Mouse (Mus musculus) liver, postnatal 0 days (tissue): ENCODE measurements around the gene Col12a1.

Experiments used
- CTCF ChIP-seq: sonication (generic); IDR thresholded peaks from 2 replicates; pipeline ENCODE4 v1.5.1; 2016; ENCODE audit warnings: antibody characterized with exemption, low read depth
- EP300 ChIP-seq: IDR thresholded peaks from 2 replicates; pipeline ENCODE4 v1.6.1; 2016; ENCODE audit warnings: antibody characterized with exemption, low read depth, mild to moderate bottlenecking

DNA sequence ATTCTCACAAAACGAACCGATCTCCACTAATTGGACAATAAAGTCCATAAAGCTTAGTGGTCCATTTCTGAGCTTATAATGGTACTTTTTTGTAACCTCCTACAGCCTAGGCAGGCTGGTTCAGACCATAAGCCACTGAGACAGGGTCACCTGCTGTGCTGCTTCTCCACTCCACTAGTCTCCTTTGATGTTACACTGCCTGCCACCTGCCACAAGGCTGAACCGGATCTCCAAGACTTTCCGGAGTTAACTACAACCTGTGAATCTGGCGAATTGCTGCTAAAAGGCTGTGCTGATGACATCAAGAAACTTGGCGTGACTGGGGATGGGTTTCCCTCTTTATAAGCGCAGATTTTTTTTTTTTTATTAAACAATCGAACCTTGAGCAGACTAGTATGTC lies 33.2 kb upstream of the Col12a1 start:
- TF ChIP-seq CTCF (no peak), EP300 (no peak)
